Mouse (Mus musculus): ENCODE measurements around the gene Vipr1. TPM values are rescaled to one million over a fixed set of nuclear protein-coding genes. Genes with fewer than 3 reads are reported as not detected.

The Vipr1 gene
- polyA plus RNA-seq, 1 experiment from 2014 or later: 0.44 TPM

- Histone ChIP-seq H3K4me2 (replicated peaks) (peak overlapping the region; percentile 90), H3K4me1 (peaks cover 20% of the 10 kb centered on the region), H3K4me3 (peak overlapping the region; percentile 48), H3K27me3 (peaks cover 66% of the 10 kb centered on the region), H3K9me3 (replicated peaks) (no peaks in the 10 kb centered on the region), H3K27ac (no peak overlapping the region), H3K36me3 (no peaks in the 10 kb centered on the region), H3K9ac (peak overlapping the region; percentile 55; the same call in 1 of the 2 replicates)
- no peak for ATAC-seq (ENCODE audit: low FRiP score)
- WGBS: 13% methylated on average over 27 of the region's 27 CpGs
Measured at GRCm38 (mm10) chr9:121641235-121641915, 1.1 kb upstream of the Vipr1 start.

DNA sequence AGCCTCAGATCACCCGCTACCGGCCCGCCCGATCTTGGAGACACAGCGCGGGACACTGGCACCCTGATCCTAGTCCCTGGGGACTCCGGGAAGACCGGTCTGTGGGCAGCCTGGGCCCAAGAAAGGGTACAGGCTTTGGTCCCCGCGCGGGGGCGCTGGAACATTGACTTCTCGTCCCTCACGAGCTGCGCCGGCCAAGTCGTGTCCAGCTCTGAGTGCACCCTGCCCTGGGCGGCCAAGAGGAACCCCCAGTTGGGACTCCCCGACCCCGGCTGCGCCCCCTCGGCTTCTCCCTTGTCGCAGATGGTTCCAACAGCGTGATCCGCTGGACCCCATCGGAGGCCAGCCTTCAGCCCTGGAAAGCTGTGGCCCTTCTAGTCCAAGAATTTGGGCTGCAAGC, 515 bp upstream of the Vipr1 start, which contains the start of gene Lyzl4:
Gene Lyzl4 (minus strand): TSS at position 96 of the 400 bp plus-strand sequence.
- Histone ChIP-seq H3K9ac (peak within 1 kb of the TSS; percentile 55), H3K4me3 (peak within 1 kb of the TSS; percentile 48), H3K4me2 (replicated peaks) (peak within 1 kb of the TSS; percentile 90), H3K27ac (no peak within 1 kb of the TSS), H3K27me3 (peaks cover 61% of the 10 kb centered on the region), H3K4me1 (peaks cover 20% of the 10 kb centered on the region), H3K9me3 (replicated peaks) (no peaks in the 10 kb centered on the region), H3K36me3 (no peaks in the 10 kb centered on the region)
- WGBS: under 1% methylated on average over 25 of the region's 26 CpGs
- ATAC-seq (ENCODE audit: low FRiP score): peak; percentile 73

DNA sequence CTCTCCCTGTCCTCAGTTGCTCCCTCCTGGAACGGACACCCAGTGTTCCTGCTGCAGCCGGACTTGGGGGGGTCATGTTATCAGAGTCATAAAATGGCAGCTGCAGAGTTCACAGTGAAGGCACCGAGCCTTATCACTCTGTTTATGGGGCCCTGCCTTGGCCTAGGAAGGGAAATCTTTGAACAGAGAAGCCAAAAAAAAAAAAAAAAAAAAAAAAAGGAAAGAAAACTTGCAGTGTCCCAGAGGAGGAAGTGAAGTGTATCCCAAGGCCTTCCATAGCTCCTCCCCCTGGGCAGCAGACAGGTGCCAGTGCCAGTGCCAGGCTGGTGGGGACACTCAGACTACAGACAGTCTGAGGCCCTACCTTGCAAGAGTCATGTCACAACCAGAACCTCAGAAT, 2.3 kb downstream of the Vipr1 start:
- no peaks in the 10 kb centered on the region for H3K36me3 ChIP-seq
- no peak overlapping the region for H3K27ac ChIP-seq
- H3K4me1 ChIP-seq: peaks cover 20% of the 10 kb centered on the region
- no peak overlapping the region for H3K4me2 ChIP-seq (replicated peaks)
- 79% methylated on average over 3 of the region's 3 CpGs for WGBS
- no peak overlapping the region for H3K4me3 ChIP-seq
- H3K9me3 ChIP-seq (replicated peaks): no peaks in the 10 kb centered on the region
- ATAC-seq (ENCODE audit: low FRiP score): no peak
- peaks cover 49% of the 10 kb centered on the region for H3K27me3 ChIP-seq
- no peak overlapping the region for H3K9ac ChIP-seq

GRCm38 (mm10) chr9:121647026-121647425, 4.5 kb downstream of the Vipr1 start:
- Histone ChIP-seq H3K9ac (no peak overlapping the region), H3K4me2 (replicated peaks) (no peak overlapping the region), H3K9me3 (replicated peaks) (no peaks in the 10 kb centered on the region), H3K4me1 (peaks cover 11% of the 10 kb centered on the region; the same call in 1 of the 2 replicates), H3K36me3 (no peaks in the 10 kb centered on the region), H3K4me3 (no peak overlapping the region), H3K27ac (no peak overlapping the region), H3K27me3 (peaks cover 27% of the 10 kb centered on the region)
- ATAC-seq (ENCODE audit: low FRiP score): no peak
- WGBS: 67% methylated on average over 7 of the region's 7 CpGs

DNA sequence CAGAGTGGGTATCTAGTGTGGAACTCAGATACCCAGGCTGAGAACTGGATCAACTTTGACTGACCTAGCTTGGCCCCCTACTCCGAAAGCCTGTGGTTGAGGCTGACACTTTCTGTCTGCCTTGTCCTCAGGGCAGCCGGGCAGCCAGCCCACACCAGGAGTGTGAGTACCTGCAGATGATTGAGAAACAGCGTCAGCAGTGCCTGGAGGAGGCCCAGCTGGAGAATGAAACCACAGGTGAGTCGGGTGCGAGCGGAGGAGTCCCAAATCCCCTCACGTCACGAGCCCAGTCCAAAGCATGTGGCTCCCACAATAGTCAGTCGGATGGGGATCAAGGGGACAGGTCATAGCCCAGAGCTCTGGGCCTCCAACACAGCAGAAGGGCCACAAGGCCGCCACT, 11.2 kb downstream of the Vipr1 start:
- WGBS: 87% methylated on average over 10 of the region's 10 CpGs
- Histone ChIP-seq H3K4me3 (no peak overlapping the region), H3K27ac (no peak overlapping the region), H3K4me1 (no peaks in the 10 kb centered on the region), H3K9ac (no peak overlapping the region), H3K9me3 (replicated peaks) (no peaks in the 10 kb centered on the region), H3K27me3 (no peaks in the 10 kb centered on the region; the same call in 1 of the 2 replicates), H3K36me3 (no peaks in the 10 kb centered on the region), H3K4me2 (replicated peaks) (no peak overlapping the region)
- no peak for ATAC-seq (ENCODE audit: low FRiP score)

DNA sequence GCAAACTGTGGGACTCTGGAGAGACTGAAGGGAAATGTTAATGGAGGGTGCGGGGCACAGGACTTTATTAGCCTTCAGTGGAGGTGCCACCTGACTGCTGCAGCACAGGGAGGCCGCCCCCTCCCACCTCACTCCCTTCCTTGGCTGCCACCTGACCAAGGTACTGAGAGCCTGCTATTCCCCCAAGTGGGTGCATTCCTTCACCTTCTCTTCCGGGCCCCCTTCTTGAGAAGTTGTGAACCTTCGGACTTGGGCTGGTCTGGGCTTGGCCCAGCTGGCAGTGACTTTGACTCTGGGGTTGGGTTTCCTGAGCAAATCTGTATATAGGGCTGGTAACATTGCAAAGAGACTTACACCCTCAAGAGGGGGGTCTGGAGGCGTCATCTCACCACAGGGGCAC, 13.8 kb downstream of the Vipr1 start:
- Histone ChIP-seq H3K4me1 (no peaks in the 10 kb centered on the region), H3K4me3 (no peak overlapping the region), H3K9me3 (replicated peaks) (no peaks in the 10 kb centered on the region), H3K27ac (no peak overlapping the region), H3K9ac (no peak overlapping the region), H3K36me3 (no peaks in the 10 kb centered on the region), H3K4me2 (replicated peaks) (no peak overlapping the region), H3K27me3 (peaks cover 3% of the 10 kb centered on the region; the same call in 1 of the 2 replicates)
- ATAC-seq (ENCODE audit: low FRiP score): no peak
- 89% methylated on average over 5 of the region's 5 CpGs for WGBS

DNA sequence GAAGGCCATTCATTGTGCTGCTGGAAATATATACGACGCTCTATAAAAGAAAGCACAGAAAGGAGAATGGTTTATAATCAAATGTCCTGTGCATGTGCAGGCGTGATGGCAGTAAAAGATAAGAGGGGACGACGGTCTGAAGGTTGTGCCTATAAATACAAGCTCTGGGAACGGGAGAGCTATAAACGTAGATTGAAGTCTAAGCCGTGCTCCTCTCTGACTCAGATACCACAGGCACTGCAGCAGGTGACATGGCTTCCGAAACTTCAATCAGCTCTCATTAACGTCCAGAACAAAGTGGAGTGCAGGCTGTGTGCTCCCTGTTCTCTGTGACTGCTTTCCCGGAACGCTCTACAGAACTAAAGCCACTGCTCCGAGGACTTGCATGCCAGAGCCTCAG, 14.6 kb downstream of the Vipr1 start:
- Histone ChIP-seq H3K27ac (no peak overlapping the region), H3K36me3 (no peaks in the 10 kb centered on the region), H3K4me3 (no peak overlapping the region), H3K9me3 (replicated peaks) (no peaks in the 10 kb centered on the region), H3K4me2 (replicated peaks) (no peak overlapping the region), H3K9ac (no peak overlapping the region), H3K27me3 (peaks cover 3% of the 10 kb centered on the region; the same call in 1 of the 2 replicates), H3K4me1 (no peaks in the 10 kb centered on the region)
- no peak for ATAC-seq (ENCODE audit: low FRiP score)
- 80% methylated on average over 13 of the region's 13 CpGs for WGBS

GRCm38 (mm10) chr9:121658248-121658647, 15.7 kb downstream of the Vipr1 start:
- Histone ChIP-seq H3K4me1 (no peaks in the 10 kb centered on the region), H3K4me2 (replicated peaks) (no peak overlapping the region), H3K27me3 (peaks cover 3% of the 10 kb centered on the region; the same call in 1 of the 2 replicates), H3K36me3 (no peaks in the 10 kb centered on the region), H3K27ac (no peak overlapping the region), H3K4me3 (no peak overlapping the region), H3K9ac (no peak overlapping the region), H3K9me3 (replicated peaks) (no peaks in the 10 kb centered on the region)
- 83% methylated on average over 7 of the region's 7 CpGs for WGBS
- no peak for ATAC-seq (ENCODE audit: low FRiP score)

GRCm38 (mm10) chr9:121659791-121660190, 17.3 kb downstream of the Vipr1 start:
- Histone ChIP-seq H3K9ac (no peak overlapping the region), H3K36me3 (no peaks in the 10 kb centered on the region), H3K4me3 (no peak overlapping the region), H3K9me3 (replicated peaks) (no peaks in the 10 kb centered on the region), H3K4me2 (replicated peaks) (no peak overlapping the region), H3K27ac (no peak overlapping the region), H3K27me3 (peaks cover 3% of the 10 kb centered on the region; the same call in 1 of the 2 replicates), H3K4me1 (no peaks in the 10 kb centered on the region)
- WGBS: 86% methylated on average over 7 of the region's 7 CpGs
- no peak for ATAC-seq (ENCODE audit: low FRiP score)

- no peak for ATAC-seq (ENCODE audit: low FRiP score)
- Histone ChIP-seq H3K4me1 (peaks cover 18% of the 10 kb centered on the region), H3K27me3 (peaks cover 21% of the 10 kb centered on the region), H3K4me3 (no peak overlapping the region), H3K9ac (no peak overlapping the region), H3K9me3 (replicated peaks) (no peaks in the 10 kb centered on the region), H3K4me2 (replicated peaks) (no peak overlapping the region), H3K27ac (no peak overlapping the region), H3K36me3 (no peaks in the 10 kb centered on the region)
- WGBS: 79% methylated on average over 6 of the region's 6 CpGs
Measured at GRCm38 (mm10) chr9:121663467-121663866, 21.0 kb downstream of the Vipr1 start.

DNA sequence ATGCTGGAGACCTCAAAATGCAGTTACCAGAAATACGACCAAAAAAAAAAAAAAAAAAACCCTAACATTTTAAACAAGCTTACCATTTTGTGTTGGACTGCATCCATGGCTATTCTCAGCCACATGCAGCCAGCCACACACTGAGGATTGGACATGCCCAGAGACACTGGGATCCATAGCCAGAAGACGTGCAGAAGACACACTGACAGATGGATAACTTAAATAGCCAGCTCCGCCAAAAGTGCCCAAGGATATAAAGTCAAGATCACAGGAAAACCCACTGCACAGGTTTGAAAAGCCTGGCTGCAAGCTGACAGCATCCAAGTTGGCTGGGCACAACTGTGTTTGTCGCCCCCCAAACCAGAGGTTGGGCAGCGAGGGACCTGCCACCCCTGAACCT, 21.6 kb downstream of the Vipr1 start:
- WGBS: 86% methylated on average over 5 of the region's 5 CpGs
- no peaks in the 10 kb centered on the region for H3K9me3 ChIP-seq (replicated peaks)
- H3K36me3 ChIP-seq: no peaks in the 10 kb centered on the region
- no peak for ATAC-seq (ENCODE audit: low FRiP score)
- H3K4me2 ChIP-seq (replicated peaks): no peak overlapping the region
- peaks cover 28% of the 10 kb centered on the region for H3K27me3 ChIP-seq
- H3K4me1 ChIP-seq: peaks cover 20% of the 10 kb centered on the region
- H3K27ac ChIP-seq: no peak overlapping the region
- no peak overlapping the region for H3K9ac ChIP-seq
- H3K4me3 ChIP-seq: no peak overlapping the region

GRCm38 (mm10) chr9:121666957-121667630, 24.6 kb downstream of the Vipr1 start:
- Histone ChIP-seq H3K4me1 (peaks cover 40% of the 10 kb centered on the region), H3K9me3 (replicated peaks) (no peaks in the 10 kb centered on the region), H3K27ac (peak overlapping the region; percentile 64), H3K36me3 (no peaks in the 10 kb centered on the region), H3K9ac (no peak overlapping the region; the same call in 1 of the 2 replicates), H3K4me2 (replicated peaks) (no peak overlapping the region), H3K4me3 (no peak overlapping the region), H3K27me3 (peaks cover 43% of the 10 kb centered on the region)
- WGBS: 57% methylated on average over 16 of the region's 16 CpGs
- peak; percentile 44; the same call in 1 of the 2 replicates for ATAC-seq (ENCODE audit: low FRiP score)
